Mouse (Mus musculus) erythroblast, embryonic 14.5 days (primary cell): ENCODE results near the gene Racgap1.

Experiments used
- GATA1 ChIP-seq: IDR thresholded peaks from 2 replicates; pipeline ENCODE4 v1.6.1; 2012; ENCODE audit warnings: low read length, inconsistent platforms, mixed read lengths
- TAL1 ChIP-seq: IDR thresholded peaks from 3 replicates; pipeline ENCODE4 v1.6.1; 2012; ENCODE audit warnings: low read length, inconsistent platforms, mixed read lengths

- TF ChIP-seq TAL1 = no peak
- TF ChIP-seq GATA1 = no peak
These were observed 56.5 kb downstream of the Racgap1 start for GRCm38 (mm10) chr15:99594951-99595350.
